Mouse (Mus musculus): ENCODE results near the gene Cnnm1. TPM values are rescaled to one million over a fixed set of nuclear protein-coding genes. Genes with fewer than 3 reads are reported as not detected.

Cnnm1 gene
- total and polyA plus RNA-seq, 3 experiments: 0.04 TPM; not detected in 2

DNA sequence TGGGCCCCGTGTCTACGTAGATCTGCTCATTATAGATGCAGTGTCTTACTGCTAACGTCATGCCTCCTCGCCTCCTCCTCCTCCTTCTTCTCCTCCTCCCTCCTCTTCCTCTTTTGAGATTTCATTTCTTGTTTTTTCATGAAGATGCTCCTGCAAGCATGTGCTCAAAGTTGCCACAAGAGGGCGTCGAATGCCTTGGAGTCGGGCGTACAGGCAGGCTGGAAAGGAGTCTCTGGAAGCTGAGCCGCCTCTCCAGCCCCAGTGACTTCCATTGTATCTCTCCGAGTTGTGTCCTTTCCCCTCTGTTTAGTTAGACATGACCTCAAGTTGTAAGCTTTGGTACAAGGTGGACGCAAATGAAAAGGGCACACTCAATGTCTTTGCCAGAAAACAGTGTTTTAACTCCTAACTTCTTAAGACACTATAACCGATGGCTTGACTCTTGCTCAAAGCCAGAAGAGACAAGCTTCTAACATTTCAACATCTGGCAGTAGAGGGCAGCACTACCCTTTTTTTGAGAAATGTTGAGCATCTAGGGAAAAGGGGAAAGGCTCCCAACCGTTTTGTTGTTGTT lies 90.0 kb downstream of the Cnnm1 start (continued):
- TF ChIP-seq NRF1 (IDR thresholded peaks at IDR 0.05; ENCODE audit: insufficient read depth, low read depth, low read length, poor library complexity, severe bottlenecking) (no peak), ZC3H11A (IDR thresholded peaks at IDR 0.05; ENCODE audit: low read depth, low read length) (peak; percentile 73), RCOR1 (IDR thresholded peaks at IDR 0.05; ENCODE audit: low read depth, low read length) (peak; percentile 81)

DNA sequence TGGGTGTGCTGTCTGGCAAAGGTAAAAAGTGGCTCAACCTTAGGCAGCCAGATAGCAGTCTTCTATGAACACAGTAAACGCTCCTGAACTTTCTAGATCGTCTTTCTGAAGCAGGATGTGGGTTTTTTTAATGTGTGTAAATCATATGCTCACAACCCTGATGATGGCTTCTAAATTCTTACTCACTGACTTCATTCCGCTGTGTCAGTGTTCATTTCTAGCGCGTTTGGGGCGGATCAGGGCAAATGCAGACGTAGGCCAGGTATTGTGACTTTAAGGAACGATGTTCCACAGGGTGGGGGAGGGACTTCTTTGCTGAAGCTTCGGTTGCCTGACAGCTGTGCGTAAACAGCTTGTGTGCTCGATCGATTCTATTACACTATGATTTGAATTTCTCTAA lies 90.7 kb downstream of the Cnnm1 start:
- Histone ChIP-seq H3K36me3 (ENCODE audit: control insufficient read depth in 1 of 2, insufficient read depth in 2 of 2, low read length in 2 of 2) (no peaks in the 10 kb centered on the region), H3K4me3 (ENCODE audit: control insufficient read depth in 1 of 2, insufficient read depth in 1 of 2, low read depth in 2 of 2, low read length in 2 of 2) (no peak overlapping the region; a peak in 1 of 4 replicates), H3K9ac (ENCODE audit: control insufficient read depth, low read depth, low read length, poor library complexity, severe bottlenecking) (no peak overlapping the region), H3K27ac (ENCODE audit: control insufficient read depth, low read depth, low read length) (no peak overlapping the region), H3K9me3 (replicated peaks; ENCODE audit: insufficient read depth, low read length) (no peaks in the 10 kb centered on the region), H3K27me3 (ENCODE audit: control insufficient read depth in 1 of 2, insufficient read depth in 2 of 2, low read length in 2 of 2) (peaks cover 8% of the 10 kb centered on the region in 2 experiments), H3K79me2 (ENCODE audit: control insufficient read depth, insufficient read depth, low read length, poor library complexity) (no peaks in the 10 kb centered on the region), H3K4me1 (ENCODE audit: control insufficient read depth in 1 of 2, insufficient read depth in 2 of 2, low read length in 2 of 2) (peaks cover 0 to under 1% of the 10 kb centered on the region in 2 experiments; a peak in 2 of 4 replicates)
- DNase-seq (ENCODE audit: low read depth, low spot score): no peak
- no peak for TF ChIP-seq TCF12 (IDR thresholded peaks at IDR 0.05; ENCODE audit: low read depth, low read length)

DNA sequence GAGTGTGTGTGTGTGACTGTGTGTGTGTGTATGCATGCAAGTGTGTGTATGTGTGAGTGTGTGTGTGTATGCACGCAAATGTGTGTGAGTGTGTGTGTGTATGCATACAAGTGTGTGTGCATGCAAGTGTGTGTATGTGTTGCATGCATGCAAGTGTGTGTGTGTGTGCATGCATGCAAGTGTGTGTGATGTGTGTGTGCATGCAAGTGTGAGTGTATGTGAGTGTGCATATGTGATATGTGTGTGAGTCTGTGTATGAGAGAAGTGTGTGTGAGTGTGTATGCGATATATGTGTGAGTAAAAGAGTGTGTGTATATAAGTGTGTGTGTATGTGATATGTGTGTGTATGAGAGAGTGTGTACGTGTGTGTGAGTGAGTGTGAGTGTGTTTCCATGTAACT lies 95.1 kb downstream of the Cnnm1 start:
- TF ChIP-seq GABPA (IDR thresholded peaks at IDR 0.05; ENCODE audit: low read depth, low read length): no peak
- peak; percentile 92; the same call in 1 of the 2 replicates for TF ChIP-seq POLR2AphosphoS5 (IDR thresholded peaks at IDR 0.05; ENCODE audit: borderline replicate concordance, low read depth, low read length)
- TF ChIP-seq POLR2A (IDR thresholded peaks at IDR 0.05; ENCODE audit: control insufficient read depth in 1 of 2, insufficient read depth in 1 of 2, low read depth in 1 of 2, low read length in 2 of 2, poor library complexity in 1 of 2): no peak
- H3K27ac ChIP-seq (ENCODE audit: control insufficient read depth, low read depth, low read length): no peak overlapping the region
- H3K9ac ChIP-seq (ENCODE audit: control insufficient read depth, low read depth, low read length, poor library complexity, severe bottlenecking): no peak overlapping the region
- no peaks in the 10 kb centered on the region for H3K36me3 ChIP-seq (ENCODE audit: control insufficient read depth in 1 of 2, insufficient read depth in 2 of 2, low read length in 2 of 2)
- H3K4me3 ChIP-seq (ENCODE audit: control insufficient read depth in 1 of 2, insufficient read depth in 1 of 2, low read depth in 2 of 2, low read length in 2 of 2): no peak overlapping the region
- no peak for DNase-seq (ENCODE audit: low read depth, low spot score)
- H3K4me1 ChIP-seq (ENCODE audit: control insufficient read depth in 1 of 2, insufficient read depth in 2 of 2, low read length in 2 of 2): no peaks in the 10 kb centered on the region; a peak in 1 of 4 replicates
- no peaks in the 10 kb centered on the region for H3K79me2 ChIP-seq (ENCODE audit: control insufficient read depth, insufficient read depth, low read length, poor library complexity)
- peaks cover 21 to 30% of the 10 kb centered on the region in 2 experiments for H3K27me3 ChIP-seq (ENCODE audit: control insufficient read depth in 1 of 2, insufficient read depth in 2 of 2, low read length in 2 of 2)
- no peaks in the 10 kb centered on the region for H3K9me3 ChIP-seq (replicated peaks; ENCODE audit: insufficient read depth, low read length)

DNA sequence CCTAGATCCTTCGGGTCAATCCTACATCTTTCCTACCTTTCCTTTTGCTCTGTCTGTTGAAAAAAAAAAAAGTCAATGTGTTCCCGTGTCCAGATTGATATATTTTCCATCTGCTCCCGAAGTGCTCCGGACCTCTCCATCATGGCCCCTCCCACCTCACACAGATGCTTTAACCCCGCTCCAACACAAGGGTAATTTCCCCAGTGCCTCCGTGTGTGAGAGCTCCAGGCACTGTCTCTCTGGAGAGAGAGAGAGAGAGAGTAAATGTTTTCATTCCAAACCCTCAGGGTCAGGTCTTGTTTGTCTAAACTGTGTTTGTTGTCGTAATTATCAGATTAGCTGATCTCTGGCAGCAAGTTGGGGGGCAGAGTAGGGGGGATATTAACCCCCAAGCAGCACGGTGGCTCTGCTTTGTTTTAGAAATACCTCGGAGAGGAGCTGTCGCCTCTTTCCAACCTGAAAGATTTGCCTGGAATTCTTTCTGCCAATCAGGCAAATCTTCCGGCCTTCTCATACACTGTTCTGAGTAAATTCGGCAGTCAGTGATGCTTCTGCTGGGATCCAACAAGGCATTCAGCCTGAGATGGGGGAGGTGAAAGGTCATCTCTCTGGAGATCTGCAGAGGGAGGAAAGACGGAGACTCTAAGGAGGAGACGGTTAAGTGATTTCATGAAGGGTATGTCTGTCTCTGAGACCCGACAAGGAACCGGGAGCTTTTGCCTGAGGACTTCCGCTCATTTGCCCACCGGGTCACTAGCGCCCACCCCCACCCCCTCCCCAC lies 106.3 kb downstream of the Cnnm1 start:
- Histone ChIP-seq H3K4me1 (ENCODE audit: control insufficient read depth in 1 of 2, insufficient read depth in 2 of 2, low read length in 2 of 2) (no peaks in the 10 kb centered on the region), H3K4me3 (ENCODE audit: control insufficient read depth in 1 of 2, insufficient read depth in 1 of 2, low read depth in 2 of 2, low read length in 2 of 2) (no peak overlapping the region), H3K27me3 (ENCODE audit: control insufficient read depth in 1 of 2, insufficient read depth in 2 of 2, low read length in 2 of 2) (peaks cover 38 to 47% of the 10 kb centered on the region in 2 experiments), H3K79me2 (ENCODE audit: control insufficient read depth, insufficient read depth, low read length, poor library complexity) (no peaks in the 10 kb centered on the region), H3K9ac (ENCODE audit: control insufficient read depth, low read depth, low read length, poor library complexity, severe bottlenecking) (no peak overlapping the region), H3K36me3 (ENCODE audit: control insufficient read depth in 1 of 2, insufficient read depth in 2 of 2, low read length in 2 of 2) (no peaks in the 10 kb centered on the region), H3K27ac (ENCODE audit: control insufficient read depth, low read depth, low read length) (no peak overlapping the region), H3K9me3 (replicated peaks; ENCODE audit: insufficient read depth, low read length) (no peaks in the 10 kb centered on the region)
- DNase-seq (ENCODE audit: low read depth, low spot score): no peak
- TF ChIP-seq CHD2 (IDR thresholded peaks at IDR 0.05; ENCODE audit: low read length) (no peak), NELFE (IDR thresholded peaks at IDR 0.05; ENCODE audit: low read depth, low read length) (no peak), GATA1 (IDR thresholded peaks at IDR 0.05; ENCODE audit: low read depth, low read length) (no peak), USF2 (IDR thresholded peaks at IDR 0.05; ENCODE audit: borderline replicate concordance in 1 of 2, insufficient read depth in 1 of 2, low read depth in 1 of 2, low read length in 2 of 2) (no peak), ZKSCAN1 (IDR thresholded peaks at IDR 0.05; ENCODE audit: low read depth, low read length) (no peak), MAX (IDR thresholded peaks at IDR 0.05; ENCODE audit: low read length) (no peak), RAD21 (IDR thresholded peaks at IDR 0.05; ENCODE audit: low read depth, low read length) (no peak), TBP (IDR thresholded peaks at IDR 0.05; ENCODE audit: low read depth, low read length) (no peak), MXI1 (IDR thresholded peaks at IDR 0.05; ENCODE audit: low read depth, low read length) (no peak), MYC (IDR thresholded peaks at IDR 0.05; ENCODE audit: low read depth, low read length) (no peak), ZC3H11A (IDR thresholded peaks at IDR 0.05; ENCODE audit: low read depth, low read length) (no peak), MAFK (IDR thresholded peaks at IDR 0.05; ENCODE audit: borderline replicate concordance, low read depth, low read length) (no peak), POLR2AphosphoS5 (IDR thresholded peaks at IDR 0.05; ENCODE audit: borderline replicate concordance, low read depth, low read length) (no peak), ETS1 (IDR thresholded peaks at IDR 0.05; ENCODE audit: low read depth, low read length) (no peak), USF1 (IDR thresholded peaks at IDR 0.05; ENCODE audit: low read depth, low read length) (no peak), CTCF (IDR thresholded peaks at IDR 0.05 in 2 of 3, conservative IDR thresholded peaks at IDR 0.05 in 1 of 3; ENCODE audit: control insufficient read depth in 1 of 3, insufficient read depth in 1 of 3, low read depth in 2 of 3, low read length in 3 of 3, poor library complexity in 1 of 3, severe bottlenecking in 1 of 3) (no peak), RCOR1 (IDR thresholded peaks at IDR 0.05; ENCODE audit: low read depth, low read length) (no peak), NRF1 (IDR thresholded peaks at IDR 0.05; ENCODE audit: insufficient read depth, low read depth, low read length, poor library complexity, severe bottlenecking) (no peak)
